Mouse (Mus musculus) neural tube, embryonic 11.5 days (tissue): ENCODE data around the gene Atp5mpl. TPM values are rescaled to one million over a fixed set of nuclear protein-coding genes. Genes with fewer than 3 reads are reported as not detected.

Experiments
- ATAC-seq: fragments of 200-750 bp; cut with Nextera tagmentation; 2 replicates; pipeline ENCODE4 v1.8.0; 2017; ENCODE audit warnings: moderate number of reproducible peaks, mild to moderate bottlenecking, moderate TSS enrichment, moderate library complexity; ENCODE audit not compliant: insufficient read depth, low FRiP score, low TSS enrichment
- DNase-seq: peaks from one replicate; pipeline ENCODE4 v3.0.0-alpha.2; 2015; ENCODE audit warnings: low spot score
- H3K27ac ChIP-seq: fragments of 300-500 bp; sonication (generic); 2 replicates; pipeline ENCODE4 v1.5.1; 2014; ENCODE audit warnings: low read depth, mild to moderate bottlenecking, low read length
- H3K27me3 ChIP-seq: fragments of 300-500 bp; sonication (generic); 2 replicates; pipeline ENCODE4 v1.6.1; 2014; ENCODE audit warnings: mild to moderate bottlenecking, low read length, mixed read lengths; ENCODE audit not compliant: control insufficient read depth, insufficient read depth
- H3K36me3 ChIP-seq: fragments of 300-500 bp; sonication (generic); 2 replicates; pipeline ENCODE4 v1.6.1; 2014; ENCODE audit warnings: mild to moderate bottlenecking, low read length, moderate library complexity, mixed read lengths; ENCODE audit not compliant: control insufficient read depth, insufficient read depth
- H3K4me1 ChIP-seq: fragments of 300-500 bp; sonication (generic); 2 replicates; pipeline ENCODE4 v1.6.1; 2014; ENCODE audit warnings: low read length, mixed read lengths; ENCODE audit not compliant: control insufficient read depth, insufficient read depth
- H3K4me2 ChIP-seq: fragments of 300-500 bp; sonication (generic); 2 replicates; pipeline ENCODE4 v1.6.1; 2014; ENCODE audit warnings: low read depth, mild to moderate bottlenecking, moderate library complexity
- H3K4me3 ChIP-seq: fragments of 300-500 bp; sonication (generic); 2 replicates; pipeline ENCODE4 v1.5.1; 2014; ENCODE audit warnings: low read depth, low read length
- H3K9ac ChIP-seq: fragments of 300-500 bp; sonication (generic); 2 replicates; pipeline ENCODE4 v1.6.1; 2014; ENCODE audit warnings: mild to moderate bottlenecking, low read length
- H3K9me3 ChIP-seq: fragments of 300-500 bp; sonication (generic); 2 replicates; pipeline ENCODE4 v1.6.1; 2016; ENCODE audit warnings: low read length; ENCODE audit not compliant: control insufficient read depth
- WGBS: fragments of 180-500 bp; shearing (Covaris S2); extraction: QIAGEN DNeasy Blood & Tissue Kit; methylation state at CpG from one replicate; pipeline ENCODE4 v1.1.7; 2014; 5-methylcytosine and 5-hydroxymethylcytosine counted together
- polyA plus RNA-seq: library from polyadenylated mRNA; unstranded; fragments of >200 nt; fragmentation: Nextera tagmentation; extraction: Ambion mirVana; gene quantifications from 2 replicates; pipeline ENCODE4 v1.2.1, GENCODE M21; 2014

The Atp5mpl gene
- polyA plus RNA-seq = 613 and 635 TPM in 2 replicates

DNA sequence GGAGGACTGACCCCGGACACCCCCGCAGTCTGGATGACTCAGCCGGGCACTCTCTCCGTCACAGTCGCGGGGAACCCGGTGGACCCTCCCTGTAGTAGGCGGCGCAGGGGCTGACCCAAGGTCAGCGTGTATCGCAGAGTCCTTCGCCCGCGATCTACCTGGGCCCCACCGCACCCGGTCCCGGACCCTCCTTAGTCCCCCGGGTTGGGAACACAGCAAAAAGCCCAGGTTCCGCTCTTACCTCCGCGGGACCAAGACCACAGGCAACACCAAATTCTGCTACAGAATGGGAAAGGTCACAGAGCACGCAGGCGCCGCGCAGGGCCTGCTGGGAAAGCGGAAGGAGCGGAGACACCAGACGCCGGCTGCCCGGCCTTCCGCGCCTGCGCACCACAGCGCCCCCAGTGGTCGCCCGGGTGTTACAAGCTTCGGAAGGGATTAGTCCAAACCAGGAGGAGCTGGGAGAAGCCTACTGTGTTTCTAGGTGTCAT, at the start of gene Atp5mpl:
Atp5mpl (minus strand) TSS at position 295 of the 491 bp plus-strand sequence.
- peaks cover 7% of the 10 kb centered on the region for H3K4me1 ChIP-seq
- peak within 1 kb of the TSS; percentile 86 for H3K4me3 ChIP-seq
- under 1% methylated on average over 37 of the region's 37 CpGs for WGBS
- H3K27ac ChIP-seq = no peak within 1 kb of the TSS
- no peaks in the 10 kb centered on the region for H3K27me3 ChIP-seq
- H3K36me3 ChIP-seq = peaks cover under 1% of the 10 kb centered on the region; the same call in 1 of the 2 replicates
- peak within 1 kb of the TSS; percentile 62 for H3K4me2 ChIP-seq
- DNase-seq (peak; percentile 96), ATAC-seq (peak; percentile 84)
- H3K9me3 ChIP-seq = no peaks in the 10 kb centered on the region
- H3K9ac ChIP-seq = peak within 1 kb of the TSS; percentile 89

DNA sequence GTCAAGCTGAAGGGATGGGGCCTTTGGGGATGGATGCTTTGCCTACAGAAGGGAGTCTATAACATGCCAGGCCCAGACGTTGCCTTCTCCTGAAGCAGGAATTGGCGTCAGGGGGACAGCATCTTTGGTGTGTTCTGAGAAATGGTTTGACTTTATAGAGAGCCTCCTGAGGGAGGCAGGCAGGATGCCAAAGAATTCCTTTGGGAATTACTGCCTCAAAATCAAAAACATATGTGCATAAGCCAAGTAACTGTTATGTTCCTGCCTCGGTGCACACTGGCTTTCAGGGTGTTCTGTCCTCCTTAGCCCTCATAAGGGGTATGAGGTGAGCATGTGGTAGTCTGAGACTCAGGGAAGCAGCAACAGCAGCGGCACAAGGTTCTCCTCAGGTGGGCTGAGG, 49.6 kb upstream of the Atp5mpl start:
- Histone ChIP-seq H3K9ac (no peak overlapping the region), H3K4me3 (no peak overlapping the region), H3K4me1 (no peaks in the 10 kb centered on the region), H3K4me2 (no peak overlapping the region), H3K27ac (no peak overlapping the region), H3K36me3 (no peaks in the 10 kb centered on the region), H3K27me3 (no peaks in the 10 kb centered on the region), H3K9me3 (no peaks in the 10 kb centered on the region)
- ATAC-seq (no peak), DNase-seq (no peak)
- WGBS = 77% methylated on average over 4 of the region's 4 CpGs

DNA sequence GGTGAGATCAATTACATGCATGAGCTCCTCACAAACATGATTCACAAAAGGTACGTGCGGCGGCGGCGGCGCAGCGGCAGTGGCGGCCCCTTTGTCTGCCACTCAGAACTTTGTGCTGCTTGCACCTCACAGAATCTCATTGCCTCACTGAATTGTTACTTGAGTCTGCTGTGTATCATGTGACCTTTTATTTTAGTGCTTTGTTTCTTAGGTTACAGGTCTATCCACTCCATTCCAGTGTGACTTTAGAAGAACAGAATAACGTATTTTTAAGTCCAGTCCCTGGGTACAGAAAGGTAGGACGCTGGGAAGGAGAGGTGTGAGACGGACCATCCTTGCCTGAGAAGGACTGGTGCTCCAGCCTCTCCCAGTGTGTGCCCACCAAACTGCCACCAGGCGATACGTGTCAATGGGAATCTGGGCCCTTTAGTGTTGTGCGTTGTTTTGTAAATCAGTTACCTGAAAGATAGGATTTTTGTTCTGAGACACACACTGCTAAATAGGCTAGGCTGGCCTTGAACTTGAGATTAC, 46.6 kb upstream of the Atp5mpl start:
- Histone ChIP-seq H3K9me3 (no peaks in the 10 kb centered on the region), H3K36me3 (no peaks in the 10 kb centered on the region), H3K4me3 (no peak overlapping the region), H3K9ac (0 out of 2 replicates have a peak overlapping the region, but pooled peaks have one; percentile 12), H3K4me2 (peak overlapping the region; percentile 37), H3K4me1 (no peaks in the 10 kb centered on the region), H3K27ac (peak overlapping the region; percentile 45; the same call in 1 of the 2 replicates), H3K27me3 (no peaks in the 10 kb centered on the region)
- WGBS = 20% methylated on average over 14 of the region's 14 CpGs
- DNase-seq = peak; percentile 44
- ATAC-seq = peak; percentile 61; the same call in 1 of the 2 replicates

DNA sequence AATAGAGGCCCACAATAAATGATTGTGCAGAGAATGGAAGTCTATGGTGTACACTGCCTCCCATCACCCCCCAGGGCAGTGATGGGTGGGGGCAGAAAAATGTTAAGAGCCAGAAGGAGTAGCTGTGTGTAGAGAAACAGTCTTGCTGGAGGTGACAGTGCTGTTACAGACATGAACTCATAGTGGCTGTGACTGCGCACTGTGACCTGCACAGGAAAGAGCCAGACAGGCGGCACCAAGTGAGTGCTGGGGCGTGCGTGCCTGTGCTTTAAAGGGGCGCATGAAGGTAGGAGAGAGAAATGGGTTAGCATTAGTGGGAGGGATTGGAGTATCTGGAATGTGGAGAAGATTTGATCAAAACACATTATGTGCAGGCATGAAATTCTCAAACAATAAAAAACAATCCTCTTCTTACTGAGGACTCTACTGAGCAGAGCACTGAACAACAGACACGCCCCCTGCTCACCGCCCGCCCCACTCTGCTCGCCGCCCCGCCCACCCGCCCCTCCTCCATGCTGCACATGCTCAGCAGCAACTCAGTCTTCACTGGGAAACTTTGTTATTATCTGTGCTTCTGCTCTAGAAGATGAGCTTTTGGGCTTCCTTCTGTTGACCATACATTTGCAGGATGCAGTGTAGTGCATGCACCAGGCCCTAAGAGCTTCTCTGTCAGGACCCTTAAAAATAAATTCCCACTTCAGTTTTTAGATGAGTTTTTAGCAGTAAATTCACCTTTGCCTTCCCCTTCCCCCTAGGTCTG, 45.9 kb upstream of the Atp5mpl start:
- H3K4me2 ChIP-seq = peak overlapping the region; percentile 37
- no peaks in the 10 kb centered on the region for H3K36me3 ChIP-seq
- H3K4me3 ChIP-seq = no peak overlapping the region
- H3K27me3 ChIP-seq = no peaks in the 10 kb centered on the region
- ATAC-seq (peak; percentile 85), DNase-seq (peak; percentile 63)
- peak overlapping the region; percentile 45 for H3K27ac ChIP-seq
- WGBS = 30% methylated on average over 12 of the region's 12 CpGs
- H3K9me3 ChIP-seq = no peaks in the 10 kb centered on the region
- no peaks in the 10 kb centered on the region for H3K4me1 ChIP-seq
- H3K9ac ChIP-seq = 0 out of 2 replicates have a peak overlapping the region, but pooled peaks have one; percentile 12

DNA sequence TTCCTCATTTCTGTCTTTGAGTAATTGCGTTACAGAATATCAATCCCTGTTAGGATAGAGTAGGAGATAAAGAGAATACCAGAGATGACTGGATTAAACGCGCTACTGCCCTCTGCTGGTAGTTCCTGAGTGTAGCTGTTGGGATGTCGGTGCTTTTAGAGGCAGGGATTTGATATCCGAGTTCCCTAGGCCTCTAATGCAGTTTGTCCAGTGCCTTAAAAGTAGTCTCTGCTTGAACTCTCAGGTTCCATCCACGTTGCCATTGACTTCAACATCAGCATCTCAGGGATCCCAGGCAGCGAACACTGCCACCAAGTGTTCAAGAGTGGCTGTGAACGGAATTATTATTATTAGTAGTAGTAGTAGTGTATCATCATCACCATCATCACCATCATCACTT, 34.4 kb upstream of the Atp5mpl start:
- DNase-seq = peak; percentile 77
- Histone ChIP-seq H3K27me3 (no peaks in the 10 kb centered on the region), H3K4me3 (no peak overlapping the region), H3K9ac (no peak overlapping the region), H3K36me3 (no peaks in the 10 kb centered on the region), H3K27ac (no peak overlapping the region), H3K4me2 (no peak overlapping the region), H3K9me3 (no peaks in the 10 kb centered on the region), H3K4me1 (no peaks in the 10 kb centered on the region)
- ATAC-seq = no peak
- WGBS = 21% methylated on average over 8 of the region's 8 CpGs

DNA sequence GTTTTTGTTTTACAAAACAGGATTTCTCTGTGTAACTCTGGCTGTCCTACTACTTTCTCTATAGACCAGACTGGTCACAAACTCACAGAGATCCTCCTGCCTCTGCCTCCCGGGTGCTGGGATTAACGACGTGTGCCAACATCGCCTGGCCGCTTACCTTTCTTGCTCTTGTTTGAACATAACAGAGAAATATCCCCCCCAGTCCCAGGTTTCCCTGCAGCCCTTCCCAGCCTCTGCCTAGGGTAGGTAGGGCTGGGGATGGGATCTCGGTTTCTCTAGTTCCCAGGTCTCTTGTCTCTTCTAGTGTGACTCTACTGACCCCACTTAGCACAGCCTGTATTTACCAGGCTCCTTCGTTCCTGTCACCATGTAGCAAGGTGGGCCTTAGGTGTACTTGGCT, 33.0 kb upstream of the Atp5mpl start:
- no peak overlapping the region for H3K4me3 ChIP-seq
- WGBS = 92% methylated on average over 7 of the region's 7 CpGs
- no peaks in the 10 kb centered on the region for H3K4me1 ChIP-seq
- DNase-seq (no peak), ATAC-seq (no peak)
- no peak overlapping the region for H3K4me2 ChIP-seq
- no peaks in the 10 kb centered on the region for H3K27me3 ChIP-seq
- no peaks in the 10 kb centered on the region for H3K9me3 ChIP-seq
- H3K9ac ChIP-seq = no peak overlapping the region
- no peak overlapping the region for H3K27ac ChIP-seq
- H3K36me3 ChIP-seq = no peaks in the 10 kb centered on the region

DNA sequence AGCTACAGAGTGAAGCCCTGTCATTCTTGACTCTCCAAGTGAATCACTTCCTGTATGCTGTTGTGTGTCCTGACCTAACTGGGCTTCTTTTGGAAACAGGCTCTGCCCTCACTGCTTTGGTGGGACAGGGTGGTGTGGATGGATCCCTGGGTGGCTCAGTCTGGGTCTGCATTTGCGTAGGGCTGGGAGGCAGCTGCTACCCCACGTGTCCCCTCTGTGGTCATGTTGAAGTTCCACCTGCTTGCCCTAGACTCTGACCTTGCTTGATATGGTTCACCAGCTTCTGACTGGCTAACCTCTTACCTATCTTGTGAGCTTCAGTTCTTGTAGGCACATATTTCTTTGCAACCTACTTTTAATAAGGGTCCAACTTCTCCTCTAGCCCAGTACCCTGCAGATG, 28.4 kb upstream of the Atp5mpl start:
- H3K4me3 ChIP-seq = no peak overlapping the region
- H3K4me1 ChIP-seq = no peaks in the 10 kb centered on the region
- no peak overlapping the region for H3K4me2 ChIP-seq
- H3K9ac ChIP-seq = no peak overlapping the region
- DNase-seq = no peak
- no peak for ATAC-seq
- no peak overlapping the region for H3K27ac ChIP-seq
- no peaks in the 10 kb centered on the region for H3K36me3 ChIP-seq
- H3K9me3 ChIP-seq = no peaks in the 10 kb centered on the region
- WGBS = 89% methylated on average over 2 of the region's 2 CpGs
- H3K27me3 ChIP-seq = no peaks in the 10 kb centered on the region

DNA sequence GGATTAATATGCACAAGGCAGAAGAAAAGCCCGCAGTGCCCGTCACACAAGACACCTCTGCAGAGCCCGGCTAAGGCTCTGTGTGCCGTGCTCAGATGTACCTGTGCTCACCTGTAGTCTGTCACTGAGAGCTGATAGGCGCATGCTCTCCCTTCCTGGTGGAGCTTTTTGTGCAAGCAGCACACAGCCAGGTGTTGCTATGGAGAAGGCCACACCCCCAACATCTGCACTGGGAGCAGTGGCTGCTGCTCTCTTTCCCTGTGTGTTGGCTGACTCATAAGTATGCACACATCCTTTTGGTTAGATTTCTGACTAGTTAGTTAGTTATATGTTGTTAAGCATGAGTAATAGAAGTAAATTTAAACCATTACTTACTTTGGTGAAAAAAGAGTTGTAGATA, 25.8 kb upstream of the Atp5mpl start:
- H3K9me3 ChIP-seq = no peaks in the 10 kb centered on the region
- no peaks in the 10 kb centered on the region for H3K27me3 ChIP-seq
- H3K4me3 ChIP-seq = no peak overlapping the region
- DNase-seq (no peak), ATAC-seq (no peak)
- H3K9ac ChIP-seq = no peak overlapping the region
- WGBS = 87% methylated on average over 5 of the region's 5 CpGs
- no peak overlapping the region for H3K27ac ChIP-seq
- no peaks in the 10 kb centered on the region for H3K4me1 ChIP-seq
- no peaks in the 10 kb centered on the region for H3K36me3 ChIP-seq
- H3K4me2 ChIP-seq = no peak overlapping the region

DNA sequence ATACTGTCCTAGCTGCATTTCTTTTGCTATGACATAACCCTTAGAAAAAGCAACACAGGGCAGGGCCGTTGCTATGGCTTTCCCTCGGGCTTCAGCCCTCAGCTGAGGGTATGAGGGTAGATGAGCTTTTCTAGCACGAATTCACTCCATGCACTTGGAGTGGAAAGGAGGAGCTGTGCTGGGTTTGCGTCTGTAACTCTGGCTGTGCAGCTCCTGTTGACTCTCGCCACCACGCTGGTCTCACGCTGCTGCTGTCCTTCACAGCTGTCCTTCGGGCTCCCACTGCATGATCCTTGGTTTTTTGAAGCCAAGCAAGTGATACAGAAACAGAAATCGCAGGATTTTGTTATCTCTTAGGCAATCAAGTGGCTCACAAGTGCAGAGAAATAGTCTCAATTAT, 20.0 kb upstream of the Atp5mpl start:
- H3K27ac ChIP-seq = no peak overlapping the region
- no peaks in the 10 kb centered on the region for H3K9me3 ChIP-seq
- ATAC-seq = no peak
- H3K4me1 ChIP-seq = no peaks in the 10 kb centered on the region
- no peaks in the 10 kb centered on the region for H3K36me3 ChIP-seq
- H3K27me3 ChIP-seq = no peaks in the 10 kb centered on the region
- no peak overlapping the region for H3K9ac ChIP-seq
- no peak overlapping the region for H3K4me3 ChIP-seq
- no peak for DNase-seq
- 65% methylated on average over 9 of the region's 9 CpGs for WGBS
- H3K4me2 ChIP-seq = no peak overlapping the region
